Comparison of ENCODE assay signal across 25 mouse cellular contexts in the genomic region with DNA sequence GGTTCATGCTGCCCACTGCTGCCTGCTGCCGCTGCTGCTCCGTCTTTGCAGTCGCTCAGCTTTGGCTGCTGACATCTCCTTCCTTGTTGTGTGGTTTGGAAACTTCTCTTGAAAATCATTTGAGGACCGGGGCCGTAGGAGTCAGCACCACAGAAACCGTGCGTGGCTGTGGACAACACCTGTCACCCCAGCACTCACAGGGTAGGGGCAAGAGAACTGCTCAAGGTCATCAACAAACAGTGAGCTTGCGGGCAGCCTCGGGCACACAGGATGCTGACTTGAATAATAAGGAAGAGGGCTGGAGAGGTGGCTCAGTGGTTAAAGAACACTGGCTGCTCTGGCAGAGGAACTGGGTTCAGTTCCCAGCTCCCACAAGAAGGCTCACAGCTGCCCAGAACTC. TPM values are rescaled to one million over a fixed set of nuclear protein-coding genes. Genes with fewer than 3 reads are reported as not detected.
DNase-seq lines count a peak whose midpoint lies in the region; ATAC-seq and TF ChIP-seq lines count a peak whose summit lies in the region.
"Had no signal": no experiment of that assay in that cellular context is flagged by ENCODE, and none has a peak within 500 bp of the region (broad histone marks: within the 10 kb centered on the region; RNA-seq: fewer than 3 reads in every experiment).

No protein-coding gene starts in this region.

- ATAC-seq in limb, embryonic 13.5 days (ENCODE audit: low FRiP score, low read depth) = no peak
- no peak for ATAC-seq in limb, embryonic 15.5 days (ENCODE audit: insufficient number of reproducible peaks, low FRiP score, low TSS enrichment, low read depth)
- ATAC-seq: intestine, embryonic 15.5 days; Patski had no signal

- peaks cover 44% of the 10 kb centered on the region for H3K79me3 ChIP-seq in C2C12 (ENCODE audit: low read depth)

- no peak overlapping the region for H3K4me3 ChIP-seq in limb, embryonic 13.5 days
- no peak overlapping the region for H3K4me3 ChIP-seq in limb, embryonic 10.5 days
- H3K4me3 ChIP-seq in C2C12 (ENCODE audit: insufficient read depth, poor library complexity, severe bottlenecking) (no peak overlapping the region), E14TG2a.4 (replicated peaks; ENCODE audit: low read length) (0 out of 2 replicates have a peak overlapping the region, but pooled peaks have one; percentile 2)
- H3K4me3 ChIP-seq in limb, embryonic 15.5 days = no peak overlapping the region
- H3K4me3 ChIP-seq: erythroblast, embryonic 14.5 days; forebrain, embryonic 12.5 days; hindbrain, embryonic 15.5 days; intestine, embryonic 15.5 days; megakaryocyte, embryonic 14.5 days; neural tube, embryonic 13.5 days had no signal

- H3K4me2 ChIP-seq in limb, embryonic 13.5 days (replicated peaks) = no peak overlapping the region
- no peak overlapping the region for H3K4me2 ChIP-seq in limb, embryonic 15.5 days
- H3K4me2 ChIP-seq: forebrain, embryonic 12.5 days; heart, embryonic 11.5 days; hindbrain, embryonic 15.5 days; intestine, embryonic 15.5 days; neural tube, embryonic 13.5 days had no signal

- H3K36me3 ChIP-seq in limb, embryonic 13.5 days = peaks cover 13% of the 10 kb centered on the region; the same call in 1 of the 2 replicates
- 0 out of 2 replicates have a peak, but pooled peaks cover 3% of the 10 kb centered on the region for H3K36me3 ChIP-seq in limb, embryonic 10.5 days
- H3K36me3 ChIP-seq in C2C12 (ENCODE audit: control insufficient read depth, insufficient read depth) (peaks cover 15% of the 10 kb centered on the region), E14TG2a.4 (ENCODE audit: insufficient read depth, low read length) (no peaks in the 10 kb centered on the region)
- H3K36me3 ChIP-seq in limb, embryonic 15.5 days = peaks cover 7% of the 10 kb centered on the region; the same call in 1 of the 2 replicates
- H3K36me3 ChIP-seq: forebrain, embryonic 12.5 days; hindbrain, embryonic 15.5 days; intestine, embryonic 15.5 days; neural tube, embryonic 13.5 days had no signal

- no peak for TF ChIP-seq CTCF in C2C12 (IDR thresholded peaks at IDR 0.05; ENCODE audit: control insufficient read depth, insufficient read depth, insufficient read length)
- TF ChIP-seq CTCF in E14TG2a.4 (conservative IDR thresholded peaks at IDR 0.05; ENCODE audit: low read length) = no peak

- no peaks in the 10 kb centered on the region for H3K9me3 ChIP-seq in limb, embryonic 13.5 days
- H3K9me3 ChIP-seq in limb, embryonic 10.5 days (replicated peaks) = no peaks in the 10 kb centered on the region
- H3K9me3 ChIP-seq in E14TG2a.4 (ENCODE audit: low read length) = no peaks in the 10 kb centered on the region
- H3K9me3 ChIP-seq in limb, embryonic 15.5 days = no peaks in the 10 kb centered on the region
- H3K9me3 ChIP-seq: forebrain, embryonic 12.5 days; hindbrain, embryonic 15.5 days; intestine, embryonic 15.5 days; megakaryocyte, embryonic 14.5 days; neural tube, embryonic 13.5 days had no signal

- no peak for DNase-seq in limb, embryonic 10.5 days (ENCODE audit: low spot score)
- no peak for DNase-seq in cerebellum, postnatal 25 days
- DNase-seq in spleen, adult 12 weeks (ENCODE audit: low spot score) = no peak
- DNase-seq: cerebellum, adult 8-10 months; heart, adult 11 months; kidney, adult 9 months; kidney, postnatal 25 days; layer of hippocampus, postnatal 36 days; midbrain, embryonic 14.5 days; retina, postnatal 1 day; right cerebral cortex, postnatal 25 days; thymus, postnatal 14 days had no signal

- H3K27ac ChIP-seq in limb, embryonic 13.5 days = no peak overlapping the region
- no peak overlapping the region for H3K27ac ChIP-seq in limb, embryonic 10.5 days
- H3K27ac ChIP-seq in limb, embryonic 15.5 days = peak overlapping the region; percentile 35; the same call in 1 of the 2 replicates
- H3K27ac ChIP-seq: forebrain, embryonic 12.5 days; hindbrain, embryonic 15.5 days; intestine, embryonic 15.5 days; liver, embryonic 14.5 days; neural tube, embryonic 13.5 days had no signal

- H3K9ac ChIP-seq in limb, embryonic 13.5 days = peak overlapping the region; percentile 19; the same call in 1 of the 2 replicates
- H3K9ac ChIP-seq in limb, embryonic 15.5 days = no peak overlapping the region
- H3K9ac ChIP-seq: forebrain, embryonic 12.5 days; hindbrain, embryonic 15.5 days; intestine, embryonic 15.5 days; liver, embryonic 14.5 days; neural tube, embryonic 13.5 days had no signal

- H3K79me2 ChIP-seq in C2C12 (ENCODE audit: control insufficient read depth, insufficient read depth) = peaks cover 88% of the 10 kb centered on the region

- peak overlapping the region; percentile 73 for H3ac ChIP-seq in C2C12 (ENCODE audit: control insufficient read depth, insufficient read length, low read depth)

- H3K4me1 ChIP-seq in limb, embryonic 13.5 days = peaks cover 32% of the 10 kb centered on the region
- peaks cover 34% of the 10 kb centered on the region for H3K4me1 ChIP-seq in limb, embryonic 10.5 days
- H3K4me1 ChIP-seq in E14TG2a.4 (replicated peaks; ENCODE audit: low read depth, low read length) = peaks cover 48% of the 10 kb centered on the region
- peaks cover 38% of the 10 kb centered on the region for H3K4me1 ChIP-seq in limb, embryonic 15.5 days

- 85% methylated on average over 9 of the region's 9 CpGs for WGBS in limb, embryonic 13.5 days
- WGBS in limb, embryonic 10.5 days = 86% methylated on average over 9 of the region's 9 CpGs
- WGBS in limb, embryonic 15.5 days = 79% methylated on average over 9 of the region's 9 CpGs

- no peaks in the 10 kb centered on the region for H3K27me3 ChIP-seq in limb, embryonic 13.5 days
- no peaks in the 10 kb centered on the region for H3K27me3 ChIP-seq in limb, embryonic 10.5 days (ENCODE audit: low read depth, poor library complexity, severe bottlenecking)
- H3K27me3 ChIP-seq in C2C12 (ENCODE audit: control insufficient read depth, insufficient read depth, insufficient read length) (no peaks in the 10 kb centered on the region), E14TG2a.4 (ENCODE audit: insufficient read depth, low read length) (peaks cover 9% of the 10 kb centered on the region; the same call in 1 of the 2 replicates)
- H3K27me3 ChIP-seq in limb, embryonic 15.5 days = no peaks in the 10 kb centered on the region
- H3K27me3 ChIP-seq: forebrain, embryonic 12.5 days; hindbrain, embryonic 15.5 days; intestine, embryonic 15.5 days; neural tube, embryonic 13.5 days; Patski had no signal

TF ChIP-seq in C2C12, 6 proteins besides CTCF, POLR2A, EP300 and RAD21:
- TF ChIP-seq MAX (IDR thresholded peaks at IDR 0.05) (no peak), MYOD1 (IDR thresholded peaks at IDR 0.05; ENCODE audit: control insufficient read depth, insufficient read length, low read depth) (peak; percentile 74)

RNA-seq across cellular contexts. Expression of a gene that starts 40.9 kb away (rescaled TPM):
- polyA plus RNA-seq in limb, embryonic 13.5 days (2015; fragmentation: Nextera tagmentation; extraction: Ambion mirVana) = 170 and 179 TPM in 2 replicates
- 265 and 282 TPM in 2 replicates for polyA plus RNA-seq in limb, embryonic 10.5 days (2016; fragmentation: Nextera tagmentation; extraction: Ambion mirVana)
- polyA plus RNA-seq in C2C12 (2012; fragmentation: generic; extraction: Trizol) = 266 TPM
- polyA plus RNA-seq in limb, embryonic 15.5 days (2015; fragmentation: Nextera tagmentation; extraction: Ambion mirVana) = 135 and 139 TPM in 2 replicates
